Comparison of ENCODE assay signal across 8 mouse cellular contexts in the genomic region with DNA sequence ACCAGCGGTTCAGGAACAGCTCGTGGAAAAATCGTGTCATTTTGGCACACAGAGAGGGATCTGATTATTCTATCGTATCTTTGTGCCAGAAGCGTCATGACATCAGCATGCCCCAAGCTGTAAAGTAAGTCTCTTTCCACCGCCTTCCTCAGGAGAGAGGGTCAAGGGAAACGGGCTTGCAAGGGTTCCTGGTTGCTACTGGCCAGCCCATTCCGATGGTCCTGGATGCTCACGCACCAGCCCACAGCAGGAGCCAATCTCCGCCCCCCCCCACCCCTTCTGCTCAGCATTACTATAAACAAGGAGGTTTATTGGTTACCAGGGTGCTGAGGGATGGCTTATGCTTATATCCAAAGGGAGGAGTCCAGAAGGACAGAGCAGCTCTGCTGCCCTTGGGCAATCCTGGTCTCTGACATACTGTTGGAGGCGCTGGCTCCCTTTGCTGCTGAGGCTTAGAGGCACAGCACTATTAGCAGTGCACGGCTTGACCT. TPM values are rescaled to one million over a fixed set of nuclear protein-coding genes. Genes with fewer than 3 reads are reported as not detected.
DNase-seq lines count a peak whose midpoint lies in the region; ATAC-seq and TF ChIP-seq lines count a peak whose summit lies in the region.

No protein-coding gene starts in this region.

- peak overlapping the region; percentile 15; the same call in 1 of the 2 replicates for H3K27ac ChIP-seq in forebrain, postnatal 0 days (ENCODE audit: low read depth, low read length)
- peak overlapping the region; percentile 45 for H3K27ac ChIP-seq in intestine, embryonic 15.5 days
- no peak overlapping the region for H3K27ac ChIP-seq in liver, postnatal 0 days (ENCODE audit: low read depth)
- no peak overlapping the region for H3K27ac ChIP-seq in olfactory bulb, adult 2 months (ENCODE audit: insufficient read depth, low read depth, low read length)

- H3K27me3 ChIP-seq in forebrain, postnatal 0 days (ENCODE audit: insufficient read depth, low read length) = peaks cover 4% of the 10 kb centered on the region; the same call in 1 of the 2 replicates
- H3K27me3 ChIP-seq in intestine, embryonic 15.5 days (replicated peaks) = no peaks in the 10 kb centered on the region
- H3K27me3 ChIP-seq in liver, postnatal 0 days (ENCODE audit: insufficient read depth, low read length) = no peaks in the 10 kb centered on the region

- no peak for TF ChIP-seq EP300 in liver, postnatal 0 days (IDR thresholded peaks at IDR 0.05; ENCODE audit: low read depth)

- no peak for ATAC-seq in forebrain, postnatal 0 days
- peak; percentile 40 for ATAC-seq in intestine, embryonic 15.5 days
- peak; percentile 70 for ATAC-seq in liver, postnatal 0 days

- TF ChIP-seq CTCF in forebrain, postnatal 0 days (IDR thresholded peaks at IDR 0.05; ENCODE audit: low read depth) = peak; percentile 29; the same call in 1 of the 2 replicates
- TF ChIP-seq CTCF in liver, postnatal 0 days (IDR thresholded peaks at IDR 0.05; ENCODE audit: low read depth) = peak; percentile 49
- no peak for TF ChIP-seq CTCF in olfactory bulb, adult 2 months (IDR thresholded peaks at IDR 0.05; ENCODE audit: insufficient read depth, low read depth, low read length)

- peak overlapping the region; percentile 32 for H3K4me3 ChIP-seq in forebrain, postnatal 0 days (ENCODE audit: low read depth, low read length)
- peak overlapping the region; percentile 25 for H3K4me3 ChIP-seq in intestine, embryonic 15.5 days (replicated peaks)
- H3K4me3 ChIP-seq in liver, postnatal 0 days (ENCODE audit: low read depth, low read length) = peak overlapping the region; percentile 23
- peak overlapping the region; percentile 43 for H3K4me3 ChIP-seq in olfactory bulb, adult 2 months (ENCODE audit: insufficient read depth, low read depth, low read length)

- peak; percentile 34 to 50 for DNase-seq in frontal cortex, adult 2 months (ENCODE audit: extremely low spot score in 1 of 2, low spot score in 1 of 2)
- DNase-seq in frontal cortex, postnatal 14 days (ENCODE audit: low spot score in 2 of 2) = no peak
- DNase-seq in adrenal gland, postnatal 25 days = peak; percentile 56
- DNase-seq in forebrain, postnatal 0 days = peak; percentile 39
- DNase-seq in liver, postnatal 0 days = peak; percentile 65
- no peak for DNase-seq in spleen, adult 12 weeks (ENCODE audit: low spot score)

- WGBS in forebrain, postnatal 0 days = 6% methylated on average over 12 of the region's 12 CpGs
- 8% methylated on average over 12 of the region's 12 CpGs for WGBS in intestine, embryonic 15.5 days
- 27% methylated on average over 12 of the region's 12 CpGs for WGBS in liver, postnatal 0 days (ENCODE audit: insufficient replicate concordance)
- WGBS in olfactory bulb, adult 2 months = 5% methylated on average over 12 of the region's 12 CpGs

- peaks cover 8% of the 10 kb centered on the region; the same call in 1 of the 2 replicates for H3K4me1 ChIP-seq in forebrain, postnatal 0 days (ENCODE audit: insufficient read depth)
- H3K4me1 ChIP-seq in intestine, embryonic 15.5 days (replicated peaks) = peaks cover 30% of the 10 kb centered on the region
- peaks cover 6% of the 10 kb centered on the region; the same call in 1 of the 2 replicates for H3K4me1 ChIP-seq in liver, postnatal 0 days (ENCODE audit: insufficient read depth)
- peaks cover 20% of the 10 kb centered on the region for H3K4me1 ChIP-seq in olfactory bulb, adult 2 months (ENCODE audit: control insufficient read depth, insufficient read depth, low read length)

- peak overlapping the region; percentile 59 for H3K4me2 ChIP-seq in forebrain, postnatal 0 days (ENCODE audit: low read depth)
- peak overlapping the region; percentile 58 for H3K4me2 ChIP-seq in intestine, embryonic 15.5 days (replicated peaks)
- H3K4me2 ChIP-seq in liver, postnatal 0 days (ENCODE audit: low read depth, low read length) = peak overlapping the region; percentile 63

- no peak for TF ChIP-seq POLR2A in olfactory bulb, adult 2 months (IDR thresholded peaks at IDR 0.05; ENCODE audit: insufficient read depth, low read depth, low read length)

- no peaks in the 10 kb centered on the region for H3K36me3 ChIP-seq in forebrain, postnatal 0 days (ENCODE audit: insufficient read depth)
- no peaks in the 10 kb centered on the region for H3K36me3 ChIP-seq in intestine, embryonic 15.5 days
- no peaks in the 10 kb centered on the region for H3K36me3 ChIP-seq in liver, postnatal 0 days (replicated peaks; ENCODE audit: insufficient read depth, low read length)

- no peaks in the 10 kb centered on the region for H3K9me3 ChIP-seq in forebrain, postnatal 0 days (ENCODE audit: low read length)
- no peaks in the 10 kb centered on the region for H3K9me3 ChIP-seq in intestine, embryonic 15.5 days
- H3K9me3 ChIP-seq in liver, postnatal 0 days (ENCODE audit: low read length) = no peaks in the 10 kb centered on the region

- peak overlapping the region; percentile 40 for H3K9ac ChIP-seq in forebrain, postnatal 0 days
- H3K9ac ChIP-seq in intestine, embryonic 15.5 days = peak overlapping the region; percentile 28; the same call in 1 of the 2 replicates
- H3K9ac ChIP-seq in liver, postnatal 0 days (replicated peaks) = no peak overlapping the region

RNA-seq across cellular contexts. Expression of gene Prickle1, which starts 3.8 kb away (rescaled TPM):
- polyA plus RNA-seq in frontal cortex, adult 2 months (2012; rRNA removed) = 39.9 and 44.3 TPM in 2 replicates
- total RNA-seq in adrenal gland, postnatal 25 days (2021) = 17.0 and 18.2 TPM in 2 replicates
- 15.1 and 16.3 TPM in 2 replicates for total RNA-seq in forebrain, postnatal 0 days (2014; rRNA removed)
- polyA plus RNA-seq in forebrain, postnatal 0 days (2015; fragmentation: Nextera tagmentation; extraction: Ambion mirVana) = 15.4 and 15.6 TPM in 2 replicates
- polyA plus RNA-seq in intestine, embryonic 15.5 days (2015; fragmentation: Nextera tagmentation; extraction: Ambion mirVana) = 21.0 and 23.7 TPM in 2 replicates
- polyA plus RNA-seq in liver, postnatal 0 days (2015; fragmentation: Nextera tagmentation; extraction: Ambion mirVana) = 2.3 and 2.5 TPM in 2 replicates
- not detected in 2 replicates for polyA plus RNA-seq in olfactory bulb, adult 2 months (2012; ENCODE audit: insufficient read depth, insufficient read length, low replicate concordance, missing spikeins)

Comparison
In these comparisons a context has a peak if more than half of its experiments do, and no peak if none do; other contexts are left out.
1. DNase-seq: peak in frontal cortex, adult 2 months (2 of 2), adrenal gland, postnatal 25 days (single experiment), forebrain, postnatal 0 days (single experiment) and liver, postnatal 0 days (single experiment); none in frontal cortex, postnatal 14 days (0 of 2) and spleen, adult 12 weeks (single experiment).
2. H3K27ac ChIP-seq: peak in forebrain, postnatal 0 days (single experiment) and intestine, embryonic 15.5 days (single experiment); none in liver, postnatal 0 days (single experiment) and olfactory bulb, adult 2 months (single experiment).
3. Peak in every context shown above with its lines, with median percentiles within 50 percentile points of each other: H3K4me2 ChIP-seq and H3K4me3 ChIP-seq.